Mouse (Mus musculus) bone marrow macrophage, adult 2 months (primary cell): ENCODE results near the gene Cdca7l. TPM values are rescaled to one million over a fixed set of nuclear protein-coding genes. Genes with fewer than 3 reads are reported as not detected.

ENCODE experiments used
- H3K27ac ChIP-seq: 2 replicates; pipeline ENCODE4 v1.5.1; 2012; ENCODE audit warnings: low read depth, low read length; ENCODE audit not compliant: insufficient read depth
- H3K4me1 ChIP-seq: 2 replicates; pipeline ENCODE4 v1.6.1; 2012; ENCODE audit warnings: low read length; ENCODE audit not compliant: control insufficient read depth, insufficient read depth
- H3K4me3 ChIP-seq: 2 replicates; pipeline ENCODE4 v1.5.1; 2012; ENCODE audit warnings: mild to moderate bottlenecking, low read length, moderate library complexity; ENCODE audit not compliant: insufficient read depth
- CTCF ChIP-seq: IDR thresholded peaks from 2 replicates; pipeline ENCODE4 v1.5.1; 2012; ENCODE audit warnings: low read depth, mild to moderate bottlenecking, low read length, moderate library complexity
- POLR2A ChIP-seq: IDR thresholded peaks from 2 replicates; pipeline ENCODE4 v1.6.1; 2012; ENCODE audit warnings: mild to moderate bottlenecking, low read depth, low read length, borderline replicate concordance
- polyA plus RNA-seq: library from polyadenylated mRNA; stranded (reverse); fragments of >200 nt; gene quantifications from 2 replicates; pipeline ENCODE4 v1.2.4, GENCODE M21; 2012; ENCODE audit not compliant: missing spikeins, insufficient read depth, insufficient read length

Gene Cdca7l
- polyA plus RNA-seq, 1 experiment: 5.8 TPM

GRCm38 (mm10) chr12:117834652-117835051 lies 30.6 kb downstream of the Cdca7l start:
- Histone ChIP-seq H3K4me1 (peaks cover 32% of the 10 kb centered on the region), H3K4me3 (no peak overlapping the region), H3K27ac (no peak overlapping the region)
- no peak for TF ChIP-seq CTCF
- TF ChIP-seq POLR2A: no peak

GRCm38 (mm10) chr12:117835371-117835770 lies 31.3 kb downstream of the Cdca7l start:
- H3K4me3 ChIP-seq: no peak overlapping the region
- no peak overlapping the region for H3K27ac ChIP-seq
- TF ChIP-seq POLR2A: no peak
- TF ChIP-seq CTCF: no peak
- peaks cover 30% of the 10 kb centered on the region for H3K4me1 ChIP-seq

GRCm38 (mm10) chr12:117837376-117837775 lies 33.3 kb downstream of the Cdca7l start:
- peaks cover 17% of the 10 kb centered on the region for H3K4me1 ChIP-seq
- H3K4me3 ChIP-seq: no peak overlapping the region
- TF ChIP-seq POLR2A (no peak), CTCF (no peak)

GRCm38 (mm10) chr12:117840705-117841104 lies 36.6 kb downstream of the Cdca7l start:
- H3K27ac ChIP-seq: no peak overlapping the region
- no peak overlapping the region for H3K4me3 ChIP-seq
- TF ChIP-seq CTCF: no peak
- no peak for TF ChIP-seq POLR2A
- H3K4me1 ChIP-seq: peaks cover 27% of the 10 kb centered on the region

More at GRCm38 (mm10) chr12:117837376-117837775, 33.3 kb downstream of the Cdca7l start:
- peak overlapping the region; percentile 32; the same call in 1 of the 2 replicates for H3K27ac ChIP-seq

- H3K4me1 ChIP-seq: peaks cover 16% of the 10 kb centered on the region
- no peak overlapping the region for H3K4me3 ChIP-seq
- H3K27ac ChIP-seq: no peak overlapping the region
- no peak for TF ChIP-seq POLR2A
- no peak for TF ChIP-seq CTCF
These were observed 38.6 kb downstream of the Cdca7l start for GRCm38 (mm10) chr12:117842676-117843075.

GRCm38 (mm10) chr12:117843302-117844074 lies 39.4 kb downstream of the Cdca7l start:
- H3K4me3 ChIP-seq: peak overlapping the region; percentile 97
- H3K4me1 ChIP-seq: peaks cover 14% of the 10 kb centered on the region; the same call in 1 of the 2 replicates
- H3K27ac ChIP-seq: peak overlapping the region; percentile 54; the same call in 1 of the 2 replicates
- TF ChIP-seq POLR2A (no peak), CTCF (no peak)

- Histone ChIP-seq H3K27ac (no peak overlapping the region), H3K4me1 (peaks cover 14% of the 10 kb centered on the region; the same call in 1 of the 2 replicates), H3K4me3 (peak overlapping the region; percentile 97)
- TF ChIP-seq CTCF (no peak), POLR2A (no peak)
These were observed 40.0 kb downstream of the Cdca7l start for GRCm38 (mm10) chr12:117844075-117844408.

DNA sequence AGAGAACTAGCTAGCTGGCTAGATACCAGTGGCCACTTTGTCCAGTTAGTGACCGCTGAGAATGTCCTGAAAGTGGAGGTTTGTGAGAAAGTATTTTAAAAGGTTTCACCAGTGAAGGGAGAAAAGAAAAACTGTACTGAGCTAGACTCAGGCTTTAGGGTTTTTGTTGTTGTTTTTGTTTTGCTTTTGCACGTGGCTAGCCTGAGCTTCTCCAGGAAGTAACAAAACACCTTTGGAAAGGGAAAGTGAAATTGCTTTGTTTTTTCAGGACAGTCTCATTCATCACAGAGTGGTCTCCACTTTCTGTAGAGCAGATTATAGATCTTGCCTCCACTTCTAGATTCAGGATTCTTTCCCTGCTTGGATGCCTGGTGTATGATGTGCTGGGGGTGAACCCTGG lies 40.8 kb downstream of the Cdca7l start:
- Histone ChIP-seq H3K27ac (no peak overlapping the region), H3K4me3 (peak overlapping the region; percentile 97), H3K4me1 (peaks cover 14% of the 10 kb centered on the region; the same call in 1 of the 2 replicates)
- TF ChIP-seq POLR2A (no peak), CTCF (no peak)

- H3K4me1 ChIP-seq: peaks cover 9% of the 10 kb centered on the region
- H3K27ac ChIP-seq: no peak overlapping the region
- TF ChIP-seq POLR2A: no peak
- no peak for TF ChIP-seq CTCF
- no peak overlapping the region for H3K4me3 ChIP-seq
These were observed 44.5 kb downstream of the Cdca7l start for GRCm38 (mm10) chr12:117848621-117849020.

DNA sequence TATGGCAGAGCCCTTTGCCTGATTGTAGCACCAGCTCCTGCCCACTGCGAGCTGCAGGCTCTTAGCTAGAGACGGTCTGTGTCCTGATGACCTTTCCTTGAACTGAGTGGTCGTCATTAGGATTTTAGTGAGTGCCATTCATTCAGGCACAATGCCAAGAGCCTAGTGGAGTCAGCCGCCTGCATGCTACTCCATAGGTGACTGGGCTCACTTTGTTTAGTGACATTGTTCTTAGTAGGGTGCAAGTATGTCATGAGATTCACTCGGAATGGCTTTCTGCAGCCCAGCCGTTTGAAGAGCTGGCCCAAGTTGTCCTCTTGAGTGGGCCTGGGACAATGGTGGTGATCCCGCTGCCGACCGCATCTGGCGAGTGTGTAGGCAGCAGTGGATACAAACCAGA lies 46.4 kb downstream of the Cdca7l start:
- Histone ChIP-seq H3K4me3 (no peak overlapping the region), H3K4me1 (peaks cover 3% of the 10 kb centered on the region; the same call in 1 of the 2 replicates), H3K27ac (no peak overlapping the region)
- no peak for TF ChIP-seq CTCF
- no peak for TF ChIP-seq POLR2A

DNA sequence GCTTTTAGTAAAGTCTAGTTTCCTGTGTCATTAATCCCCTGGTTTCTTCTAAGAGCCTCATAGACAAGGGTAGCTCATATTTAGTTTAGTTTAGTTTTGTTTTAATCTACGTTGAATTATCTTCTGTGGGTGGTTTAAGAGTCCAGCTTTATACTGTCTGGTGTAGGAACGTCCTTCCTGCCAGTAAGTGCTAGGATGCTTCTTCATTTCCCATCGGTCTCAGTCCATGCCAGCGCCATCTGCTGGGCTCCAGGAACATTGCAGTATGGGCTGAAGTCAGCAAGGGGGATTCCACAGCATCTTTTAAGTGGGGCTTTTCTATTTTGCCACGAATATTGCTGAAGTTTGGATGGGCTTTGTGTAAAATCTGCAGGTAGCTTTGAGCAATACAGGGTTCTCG lies 49.2 kb downstream of the Cdca7l start:
- Histone ChIP-seq H3K4me3 (no peak overlapping the region), H3K4me1 (peaks cover 3% of the 10 kb centered on the region; the same call in 1 of the 2 replicates), H3K27ac (no peak overlapping the region)
- TF ChIP-seq POLR2A (no peak), CTCF (peak; percentile 92)
